ENCODE assay signal across 13 mouse cellular contexts in genomic region chr8:105537011-105537677, GRCm38 (mm10). TPM values are rescaled to one million over a fixed set of nuclear protein-coding genes. Genes with fewer than 3 reads are reported as not detected.
A peak's percentile ranks its signal among the peaks of the same experiment; 100 is the strongest.
DNase-seq lines count a peak whose midpoint lies in the region; ATAC-seq and TF ChIP-seq lines count a peak whose summit lies in the region.
"Had no signal": no experiment of that assay in that cellular context is flagged by ENCODE, and none has a peak within 500 bp of the region (broad histone marks: within the 10 kb centered on the region; RNA-seq: fewer than 3 reads in every experiment).

No protein-coding gene starts in this region.

- no peaks in the 10 kb centered on the region for H3K27me3 ChIP-seq in lung, postnatal 0 days (replicated peaks; ENCODE audit: insufficient read depth, low read length)
- H3K27me3 ChIP-seq: lung, embryonic 15.5 days had no signal

- H3K4me3 ChIP-seq in lung, postnatal 0 days (ENCODE audit: low read depth, low read length), result no peak overlapping the region
- H3K4me3 ChIP-seq: embryonic facial prominence, embryonic 10.5 days; lung, embryonic 15.5 days had no signal

- 79% methylated on average over 6 of the region's 6 CpGs for WGBS in lung, postnatal 0 days

- peak; percentile 21 to 54 for DNase-seq in adrenal gland, postnatal 36 days
- no peak for DNase-seq in adrenal gland, postnatal 10 days
- DNase-seq in lung, adult 18-20 months, result peak; percentile 43 to 65
- no peak for DNase-seq in lung, postnatal 0 days (ENCODE audit: low spot score)
- peak; percentile 80 to 84 for DNase-seq in cerebellum, postnatal 25 days
- DNase-seq in natural killer cell, adult 2 months (ENCODE audit: low spot score in 2 of 2), result peak; percentile 23 to 55
- DNase-seq in ovary, postnatal 10 days (ENCODE audit: low spot score), result no peak
- no peak for DNase-seq in spleen, postnatal 36 days (ENCODE audit: low spot score in 2 of 2)
- DNase-seq: B cell, adult 2 months; thymus, postnatal 14 days had no signal

- TF ChIP-seq CTCF in lung, postnatal 0 days (IDR thresholded peaks at IDR 0.05), result no peak

- H3K4me2 ChIP-seq in lung, postnatal 0 days (replicated peaks; ENCODE audit: low read depth, low read length), result no peak overlapping the region
- H3K4me2 ChIP-seq: lung, embryonic 15.5 days had no signal

- no peak overlapping the region for H3K9ac ChIP-seq in lung, postnatal 0 days (replicated peaks; ENCODE audit: low read depth)
- H3K9ac ChIP-seq: lung, embryonic 15.5 days had no signal

- peaks cover 20% of the 10 kb centered on the region; the same call in 1 of the 2 replicates for H3K36me3 ChIP-seq in lung, postnatal 0 days (ENCODE audit: insufficient read depth, low read length)

- no peak for TF ChIP-seq EP300 in lung, postnatal 0 days (IDR thresholded peaks at IDR 0.05)

- no peak overlapping the region for H3K27ac ChIP-seq in lung, postnatal 0 days (ENCODE audit: low read length)
- H3K27ac ChIP-seq: embryonic facial prominence, embryonic 10.5 days; kidney, postnatal 0 days; lung, embryonic 15.5 days had no signal

- no peaks in the 10 kb centered on the region for H3K9me3 ChIP-seq in lung, postnatal 0 days (ENCODE audit: low read length)
- H3K9me3 ChIP-seq: embryonic facial prominence, embryonic 10.5 days; lung, embryonic 15.5 days had no signal

- ATAC-seq in lung, postnatal 0 days, result no peak

- H3K4me1 ChIP-seq in lung, postnatal 0 days (ENCODE audit: insufficient read depth, low read depth, low read length), result peaks cover 16% of the 10 kb centered on the region; the same call in 1 of the 2 replicates

RNA-seq across cellular contexts. Expression of gene Hsd11b2, which starts 18.6 kb away (rescaled TPM):
- total RNA-seq in adrenal gland, postnatal 36 days (2021), result under 1 TPM; 0.23 to 0.66 TPM
- 1 to 10 TPM; 1.9 to 2.5 TPM for total RNA-seq in adrenal gland, postnatal 10 days (2021)
- polyA plus RNA-seq in lung, postnatal 0 days (2015; fragmentation: Nextera tagmentation; extraction: Ambion mirVana), result 1.8 and 2.9 TPM in 2 replicates

RNA-seq across cellular contexts. Expression of gene Atp6v0d1, which starts 28.7 kb away (rescaled TPM):
- 100 to 1,000 TPM; 115 to 120 TPM for total RNA-seq in adrenal gland, postnatal 36 days (2021)
- total RNA-seq in adrenal gland, postnatal 10 days (2021), result 10 to 100 TPM; 92.8 to 94.0 TPM
- polyA plus RNA-seq in lung, postnatal 0 days (2015; fragmentation: Nextera tagmentation; extraction: Ambion mirVana), result 141 and 146 TPM in 2 replicates

RNA-seq across cellular contexts. Expression of gene Zdhhc1, which starts 40.4 kb away (rescaled TPM):
- 10 to 100 TPM; 16.0 to 17.7 TPM for total RNA-seq in adrenal gland, postnatal 36 days (2021)
- 10 to 100 TPM; 15.1 to 18.4 TPM for total RNA-seq in adrenal gland, postnatal 10 days (2021)
- 40.6 and 41.7 TPM in 2 replicates for polyA plus RNA-seq in lung, postnatal 0 days (2015; fragmentation: Nextera tagmentation; extraction: Ambion mirVana)

Comparison
In these comparisons a context has a peak if more than half of its experiments do, and no peak if none do; other contexts are left out.
1. DNase-seq: peak in adrenal gland, postnatal 36 days (2 of 2), lung, adult 18-20 months (2 of 2), cerebellum, postnatal 25 days (2 of 2) and natural killer cell, adult 2 months (2 of 2); none in adrenal gland, postnatal 10 days (single experiment), lung, postnatal 0 days (single experiment), ovary, postnatal 10 days (single experiment) and spleen, postnatal 36 days (0 of 2).